Mouse (Mus musculus): ENCODE measurements around the gene Naxd. TPM values are rescaled to one million over a fixed set of nuclear protein-coding genes. Genes with fewer than 3 reads are reported as not detected.
"Not testable (repeated sequence)": the region's sequence is repeated elsewhere in the genome, so short reads cannot be mapped to it uniquely, and the experiment has no call there.

Gene Naxd
- total RNA-seq, 2 experiments from 2014 or later = 55.5 to 58.7 TPM

DNA sequence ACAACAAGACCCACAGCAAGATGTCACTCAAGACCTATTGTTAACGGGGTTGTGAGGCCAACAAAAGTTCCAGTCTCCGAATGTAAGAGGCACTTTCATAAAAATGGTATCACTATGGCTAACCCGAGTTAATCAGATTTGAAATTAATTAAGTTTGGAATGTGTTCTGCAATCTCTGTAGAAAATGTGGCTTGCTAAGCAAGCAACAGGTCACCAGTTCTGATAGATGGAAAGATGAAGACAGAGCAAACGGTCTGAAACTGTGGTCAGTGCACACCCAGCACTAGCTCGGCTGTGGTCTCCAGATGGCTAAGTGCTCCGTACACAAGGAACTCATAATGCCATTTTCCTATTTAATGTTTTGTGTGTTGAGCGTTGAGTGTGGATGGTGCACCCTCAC, 26.6 kb upstream of the Naxd start:
- DNase-seq (ENCODE audit: low spot score in 2 of 2) = no peak

DNA sequence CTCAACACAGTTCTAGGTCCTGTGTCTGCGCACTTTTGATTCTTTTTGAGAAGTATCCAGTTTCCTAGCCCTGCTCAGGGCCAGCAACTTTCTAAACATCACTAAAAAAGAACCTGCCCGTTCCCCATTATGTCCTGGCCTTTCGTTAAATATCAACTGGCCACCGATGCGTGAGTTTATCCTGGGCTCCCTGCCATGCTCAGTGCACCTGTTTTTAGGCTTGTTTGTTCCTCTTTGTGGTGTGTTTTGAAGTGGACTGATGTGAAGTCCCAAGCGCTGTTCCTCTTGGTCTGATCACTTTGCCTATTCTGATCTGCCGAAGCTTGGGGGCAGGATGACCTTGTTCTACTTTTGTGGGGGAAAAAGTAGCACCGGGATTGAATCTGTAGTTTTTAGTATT, 26.0 kb upstream of the Naxd start:
- DNase-seq (ENCODE audit: low spot score in 2 of 2) = no peak

DNA sequence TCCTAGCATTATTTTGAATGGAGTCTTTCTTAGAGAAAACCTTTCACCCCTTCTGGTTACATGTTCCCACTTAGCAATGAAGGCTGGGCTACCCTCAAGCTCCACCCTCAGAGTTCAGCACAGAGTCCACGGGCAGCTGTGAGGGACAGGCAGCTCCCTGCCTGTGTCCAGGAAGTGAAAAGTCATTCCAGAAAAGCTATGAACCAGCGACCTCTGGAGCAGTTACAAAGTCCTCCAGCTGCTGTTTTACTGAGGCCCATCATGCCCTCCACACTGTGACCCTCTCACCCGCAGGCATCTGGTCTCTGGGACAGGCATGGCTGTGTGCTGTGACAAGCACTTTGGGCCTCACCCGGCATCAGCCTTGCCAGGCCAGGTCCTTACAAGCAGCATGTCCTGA, 24.2 kb upstream of the Naxd start:
- no peak for DNase-seq (ENCODE audit: low spot score in 2 of 2)

DNA sequence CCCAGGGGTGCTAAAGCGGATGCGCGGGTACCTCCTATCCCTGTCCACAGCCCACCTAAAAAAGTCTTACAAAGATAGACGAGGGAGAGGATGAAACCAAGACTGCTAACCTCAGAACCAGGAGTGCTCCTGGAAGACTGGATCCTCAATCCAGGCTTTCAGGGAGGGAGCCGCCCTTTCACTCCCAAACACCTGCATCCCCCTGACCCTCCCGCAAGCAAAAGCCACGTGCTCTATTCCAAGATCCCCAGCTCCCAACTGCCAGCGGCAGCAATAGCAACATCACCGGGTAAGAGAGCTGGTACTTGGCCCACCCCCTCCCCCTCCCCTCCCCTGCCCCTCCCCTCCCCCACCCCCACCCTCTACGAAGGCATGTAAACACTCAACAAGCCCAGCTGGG, 21.9 kb upstream of the Naxd start:
- DNase-seq (ENCODE audit: low spot score in 2 of 2) = no peak

DNA sequence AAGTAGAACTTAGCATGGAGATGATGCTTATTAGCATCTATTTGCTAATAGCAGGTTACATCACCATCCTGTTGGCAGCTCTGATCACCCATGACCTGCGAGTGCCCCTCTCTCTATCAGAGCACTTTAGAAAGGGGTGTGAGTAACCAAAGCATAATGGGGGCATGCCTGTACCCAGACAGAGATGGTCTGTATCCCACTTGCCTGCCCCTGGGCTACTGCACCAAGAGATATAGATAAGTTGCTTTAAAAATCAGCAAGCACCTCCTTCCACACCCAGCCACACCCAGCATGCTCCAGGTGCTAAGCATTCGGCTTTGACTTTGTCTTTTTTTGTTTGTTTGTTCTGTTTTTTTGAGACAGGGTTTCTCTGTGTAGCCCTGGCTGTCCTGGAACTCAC, 21.4 kb upstream of the Naxd start:
- DNase-seq (ENCODE audit: low spot score in 2 of 2) = no peak

DNA sequence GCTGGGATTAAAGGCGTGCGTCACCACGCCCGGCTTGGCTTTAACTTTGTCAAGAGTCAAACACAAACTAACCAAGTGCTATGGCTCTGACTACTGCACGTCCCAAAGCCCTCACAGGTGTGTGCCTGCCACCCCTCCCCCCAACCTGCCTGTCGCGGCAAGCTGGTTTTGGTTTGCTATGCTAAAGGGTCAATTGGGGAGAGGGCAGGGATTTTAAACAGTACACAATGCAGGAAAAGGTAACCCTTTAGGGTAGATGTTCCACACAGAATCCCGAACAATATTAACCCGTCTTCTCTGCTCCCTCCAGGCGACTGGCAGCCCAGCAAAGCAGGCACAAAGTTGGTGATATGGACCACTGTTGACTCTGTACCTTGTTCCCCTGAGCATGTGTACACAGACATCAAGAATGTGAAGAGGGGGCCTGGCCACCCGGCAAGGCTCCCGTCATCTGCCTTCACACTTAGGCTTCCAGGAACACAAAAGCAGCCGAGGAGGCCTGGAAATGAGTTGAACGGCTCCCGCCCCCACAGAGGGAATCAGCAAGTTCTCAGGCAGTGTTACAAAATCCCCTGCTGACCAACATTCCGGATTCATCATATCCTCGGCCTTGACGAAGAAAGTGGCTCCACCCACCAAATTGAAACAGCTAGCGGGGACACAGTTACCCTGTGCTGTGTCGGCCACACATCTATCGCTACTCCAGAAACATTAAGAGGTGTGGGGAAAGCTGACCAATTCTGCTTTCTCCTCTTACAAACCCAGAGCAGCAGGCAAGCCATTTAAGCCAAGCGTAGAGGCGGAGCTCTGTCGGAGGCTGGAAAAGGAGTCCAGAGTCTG, 20.7 kb upstream of the Naxd start:
- DNase-seq (ENCODE audit: low spot score in 2 of 2) = no peak

DNA sequence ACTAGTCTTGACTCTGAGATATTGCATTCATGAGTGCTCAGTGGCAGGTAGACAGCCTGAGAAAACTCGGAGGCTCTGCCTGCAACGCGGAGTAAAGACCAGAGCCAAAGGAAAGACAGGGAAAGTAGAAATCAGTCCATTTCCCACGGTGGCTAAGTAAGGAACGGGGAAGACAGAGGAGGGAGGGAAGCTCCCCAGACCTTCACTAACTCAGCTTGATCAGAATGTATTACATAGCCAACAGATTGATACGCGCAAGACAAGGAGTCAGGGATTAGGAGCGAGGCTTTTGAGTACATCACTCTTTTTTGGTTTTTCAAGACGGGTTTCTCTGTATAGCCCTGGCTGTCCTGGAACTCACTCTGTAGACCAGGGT, 20.1 kb upstream of the Naxd start:
- no peak for DNase-seq (ENCODE audit: low spot score in 2 of 2)

DNA sequence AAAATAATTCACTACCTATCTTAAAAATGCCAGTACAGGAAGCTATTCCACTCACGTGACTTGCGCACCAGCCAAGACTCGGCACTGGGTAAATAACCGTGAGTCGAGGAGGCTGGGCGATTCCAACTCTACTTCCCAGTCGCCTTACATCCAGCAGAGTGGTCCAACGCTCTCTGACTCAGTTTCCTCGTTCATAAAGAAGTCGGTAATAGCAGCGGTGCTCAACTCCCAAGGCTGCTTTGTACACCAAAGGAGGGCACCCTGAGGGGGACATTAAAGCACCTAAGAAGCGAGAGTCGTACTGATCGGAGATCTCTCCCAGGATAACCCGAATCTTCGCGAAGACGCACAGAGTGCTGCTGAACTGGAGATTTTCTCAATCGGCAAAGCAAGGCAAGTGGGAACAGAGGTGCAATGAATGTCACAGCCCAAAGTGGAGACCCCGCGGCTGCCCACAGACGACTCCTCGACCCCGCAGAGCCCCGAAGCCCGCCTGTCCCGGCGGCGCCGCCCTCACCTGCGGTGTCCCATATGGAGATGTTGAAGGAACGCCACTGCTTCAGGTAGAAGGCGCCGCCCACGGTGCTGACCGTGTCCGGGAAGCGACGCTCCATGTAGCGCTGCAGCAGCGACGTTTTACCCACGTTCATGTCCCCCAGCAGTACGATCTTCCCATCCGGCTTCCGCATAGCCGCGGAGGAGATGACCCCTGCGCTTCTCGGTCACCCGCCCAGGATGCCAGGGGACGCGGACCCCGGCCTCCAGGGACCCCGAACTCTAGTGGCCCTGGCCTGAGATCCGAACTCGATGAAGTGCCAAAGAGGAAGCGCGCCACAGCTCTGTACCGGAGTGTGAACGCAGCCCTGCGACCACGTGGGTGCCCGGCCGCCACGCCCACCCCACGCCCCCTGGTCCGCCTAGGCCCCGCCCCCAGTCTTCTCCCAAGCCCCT, 19.2 kb upstream of the Naxd start, which contains the start of gene Rab20:
Gene Rab20 (minus strand): TSS at position 900 of the 951 bp plus-strand sequence.
- no peak for DNase-seq (ENCODE audit: low spot score in 2 of 2)

DNA sequence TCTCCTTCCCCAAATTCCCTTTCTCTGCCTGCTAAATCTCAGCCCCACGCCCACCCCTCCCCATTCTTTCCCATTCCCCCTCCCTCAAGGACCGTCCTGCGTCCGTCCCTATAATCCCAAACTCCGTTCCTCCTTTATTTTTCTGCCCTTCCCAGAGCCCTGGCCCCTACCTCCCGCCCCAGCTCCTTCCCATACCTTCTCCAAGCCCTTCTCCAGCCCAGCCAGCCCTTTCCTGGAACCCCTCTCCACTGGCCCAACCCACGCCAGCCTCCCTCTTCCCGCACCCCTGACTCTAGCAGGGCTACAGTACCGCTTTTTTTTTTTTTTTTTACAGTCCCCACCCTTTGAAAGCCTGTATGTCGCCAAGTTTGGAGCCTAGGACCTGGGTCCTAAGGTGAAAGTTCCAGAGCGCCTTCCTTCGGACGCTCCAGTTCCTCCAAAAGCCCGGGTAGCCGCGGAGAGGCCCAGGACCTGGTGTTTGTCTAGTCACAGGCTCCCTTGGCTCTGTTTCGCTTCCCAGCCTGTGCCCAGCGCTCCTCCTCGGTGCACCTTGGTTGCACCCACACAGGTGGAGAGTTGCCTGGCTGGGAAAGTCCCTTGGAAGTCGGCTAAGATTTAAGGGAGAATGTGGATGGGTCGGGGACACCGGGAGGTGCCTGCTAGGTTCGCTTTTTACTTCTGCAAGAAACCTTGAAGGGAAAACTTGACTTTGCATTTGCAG, 18.3 kb upstream of the Naxd start:
- no peak for DNase-seq (ENCODE audit: low spot score in 2 of 2)

DNA sequence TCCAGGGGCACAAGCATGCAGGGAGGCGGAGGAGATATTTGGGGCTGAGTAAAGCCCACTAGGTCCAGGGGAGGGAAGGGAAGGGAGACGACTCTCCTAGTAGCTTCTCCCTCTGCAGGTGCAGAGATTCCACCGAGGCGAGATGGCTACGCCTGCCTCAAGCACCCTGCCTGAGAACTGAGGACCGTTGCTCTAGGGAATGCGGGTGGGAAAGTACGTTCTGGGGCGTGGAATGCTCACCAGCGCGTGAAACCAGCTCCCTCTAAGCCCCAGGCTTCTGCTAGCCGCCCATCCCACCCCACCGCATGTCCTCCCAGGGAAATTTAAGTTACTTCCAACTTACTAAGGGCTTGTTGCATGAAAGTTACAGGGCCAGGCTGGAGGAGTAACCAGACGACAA, 17.7 kb upstream of the Naxd start:
- no peak for DNase-seq (ENCODE audit: low spot score in 2 of 2)

DNA sequence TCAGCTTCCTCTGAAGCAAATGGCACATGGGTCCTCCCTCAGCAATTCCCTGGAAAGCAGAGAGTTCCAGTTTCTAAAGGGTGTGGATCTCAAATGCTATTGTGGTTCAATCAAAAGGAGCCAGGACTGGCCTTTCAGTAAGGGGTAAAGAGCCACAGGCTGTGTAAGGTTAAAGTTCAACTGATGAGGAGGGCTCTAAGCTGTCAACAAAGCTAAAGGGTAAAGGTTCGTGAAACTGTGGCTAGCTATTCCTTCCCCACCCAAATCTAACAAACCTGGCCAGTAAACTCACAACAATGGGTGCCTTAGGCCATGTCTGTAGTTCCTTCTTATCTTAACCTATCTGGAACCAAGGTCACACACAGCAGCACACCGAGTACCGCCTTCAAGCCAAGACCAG, 15.4 kb upstream of the Naxd start:
- no peak for DNase-seq (ENCODE audit: low spot score in 2 of 2)

DNA sequence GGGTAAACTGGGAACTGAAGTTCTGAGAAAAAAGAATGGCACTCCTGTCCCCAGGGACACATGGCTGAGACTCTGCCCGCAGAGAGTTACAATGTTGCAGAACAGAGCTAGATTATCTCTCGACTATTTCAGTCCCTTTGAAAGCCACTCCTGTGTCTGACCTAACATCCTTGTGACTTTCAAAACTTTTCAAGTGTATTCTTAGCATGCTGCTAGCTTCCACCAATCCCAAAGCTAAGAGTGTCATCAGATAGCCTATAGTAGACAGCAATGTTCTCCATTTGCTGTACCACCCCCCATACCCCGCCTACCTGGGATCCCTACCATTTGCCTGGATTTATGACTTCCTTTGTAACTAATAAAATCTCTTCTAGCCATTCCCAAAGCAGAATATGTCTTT, 14.8 kb upstream of the Naxd start:
- no peak for DNase-seq (ENCODE audit: low spot score in 2 of 2)

DNA sequence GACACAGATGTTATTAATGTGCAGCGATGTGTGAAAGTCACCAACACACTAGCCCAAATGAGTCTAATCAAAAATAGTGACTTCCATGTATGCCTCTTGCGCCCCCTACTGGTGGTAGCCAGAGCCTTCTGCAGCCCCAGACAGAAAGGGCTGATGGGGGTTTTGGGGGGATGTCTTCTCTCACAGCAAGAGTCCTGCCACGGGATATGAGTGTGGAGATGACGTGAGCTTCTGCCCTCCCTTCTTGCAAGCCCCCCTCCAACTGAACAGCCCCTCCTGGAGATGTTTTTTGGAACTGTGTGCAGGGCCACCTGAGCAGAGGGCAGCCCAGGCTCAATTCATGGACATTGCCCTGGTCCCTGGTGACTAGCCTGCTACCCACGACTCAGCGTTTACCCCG, 11.2 kb upstream of the Naxd start:
- peak; percentile 67 to 77 for DNase-seq (ENCODE audit: low spot score in 2 of 2)

DNA sequence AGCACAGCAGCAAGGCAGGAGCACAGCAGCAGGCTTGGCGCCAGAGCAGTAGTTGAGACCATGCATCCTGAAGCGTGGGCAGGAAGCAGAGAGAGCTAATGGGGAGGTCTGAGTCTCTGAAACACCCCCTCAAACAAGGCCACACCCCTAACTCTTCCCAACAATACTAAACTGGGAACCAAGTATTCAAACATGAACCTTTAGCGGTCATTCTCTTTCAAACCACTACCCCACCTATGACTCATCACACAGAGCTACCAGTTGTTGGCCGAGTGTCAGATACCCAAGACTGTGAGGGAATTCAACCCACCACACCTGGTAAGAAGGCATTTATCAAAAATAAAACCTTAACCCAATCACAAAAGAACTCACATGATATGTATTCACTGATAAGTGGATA, 10.1 kb upstream of the Naxd start:
- no peak for DNase-seq (ENCODE audit: low spot score in 2 of 2)

DNA sequence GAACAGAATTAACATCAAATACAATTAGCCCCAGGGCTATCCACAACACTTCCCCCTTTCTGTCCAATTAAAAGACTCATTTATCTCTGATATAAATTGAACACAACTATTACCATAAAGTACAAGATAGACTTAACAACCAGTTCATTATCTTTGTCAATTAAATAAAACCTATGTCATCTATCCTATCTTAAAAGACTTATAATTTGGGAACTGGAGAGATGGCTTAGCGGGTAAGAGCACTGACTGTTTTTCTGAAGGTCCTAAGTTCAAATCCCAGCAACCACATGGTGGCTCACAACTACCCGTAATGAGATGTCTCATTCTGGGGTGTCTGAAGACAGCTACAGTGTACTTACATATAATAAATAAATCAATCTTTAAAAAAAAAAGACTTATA, 5.0 kb upstream of the Naxd start:
- DNase-seq (ENCODE audit: low spot score in 2 of 2) = not testable (repeated sequence)

DNA sequence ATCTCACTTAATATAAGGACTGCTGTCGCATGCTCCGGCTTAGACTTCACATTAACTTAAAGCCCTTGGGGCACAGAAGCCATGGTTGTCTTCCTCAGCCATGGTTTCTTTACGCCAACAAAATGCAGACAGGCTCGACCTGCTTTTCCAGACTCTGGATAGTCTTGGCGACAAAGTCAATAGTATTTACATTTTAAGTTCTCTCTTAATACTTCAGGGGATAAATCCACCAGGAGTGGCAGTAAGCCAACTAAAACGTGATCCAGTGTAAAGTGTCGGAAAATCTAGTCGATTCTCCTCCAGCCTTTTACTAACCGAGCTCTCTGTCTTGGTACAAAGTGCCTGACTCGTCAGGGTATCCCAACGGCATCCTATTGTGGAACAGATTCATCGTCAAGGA, 975 bp downstream of the Naxd start:
- DNase-seq (ENCODE audit: low spot score in 2 of 2) = no peak

DNA sequence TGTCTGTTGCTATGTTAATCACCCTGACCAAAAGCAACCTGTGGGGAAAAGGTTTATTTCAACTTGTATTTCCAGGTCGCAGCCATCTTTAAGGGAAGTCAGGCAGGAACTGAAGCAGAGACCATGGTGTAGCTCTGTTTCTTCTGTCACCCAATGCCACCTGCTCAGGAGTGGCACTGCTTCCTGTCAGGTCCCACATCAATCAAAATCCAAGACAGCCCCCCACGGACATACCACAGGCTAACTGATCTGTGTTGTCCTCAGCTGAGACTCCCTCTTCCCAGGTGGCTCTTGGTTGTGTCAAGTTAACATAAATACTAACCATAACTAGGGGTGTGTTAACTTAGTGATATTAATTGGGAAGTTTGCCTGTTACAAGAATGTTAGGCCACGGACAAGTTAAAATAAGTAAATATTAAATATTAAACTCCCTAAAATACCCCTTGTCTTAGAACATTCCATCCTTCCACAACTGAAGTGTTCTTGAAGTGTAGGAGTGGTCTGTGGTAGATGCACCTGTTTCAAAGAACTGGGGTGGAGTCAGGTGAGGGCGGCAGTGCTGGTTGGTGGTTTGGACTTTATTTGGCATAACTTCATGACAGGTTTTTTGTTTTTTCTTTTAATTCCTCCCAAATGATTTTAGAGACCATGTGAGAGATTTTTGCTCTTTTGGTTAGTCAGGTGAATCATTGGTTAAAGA, 1.6 kb downstream of the Naxd start:
- DNase-seq (ENCODE audit: low spot score in 2 of 2) = no peak

DNA sequence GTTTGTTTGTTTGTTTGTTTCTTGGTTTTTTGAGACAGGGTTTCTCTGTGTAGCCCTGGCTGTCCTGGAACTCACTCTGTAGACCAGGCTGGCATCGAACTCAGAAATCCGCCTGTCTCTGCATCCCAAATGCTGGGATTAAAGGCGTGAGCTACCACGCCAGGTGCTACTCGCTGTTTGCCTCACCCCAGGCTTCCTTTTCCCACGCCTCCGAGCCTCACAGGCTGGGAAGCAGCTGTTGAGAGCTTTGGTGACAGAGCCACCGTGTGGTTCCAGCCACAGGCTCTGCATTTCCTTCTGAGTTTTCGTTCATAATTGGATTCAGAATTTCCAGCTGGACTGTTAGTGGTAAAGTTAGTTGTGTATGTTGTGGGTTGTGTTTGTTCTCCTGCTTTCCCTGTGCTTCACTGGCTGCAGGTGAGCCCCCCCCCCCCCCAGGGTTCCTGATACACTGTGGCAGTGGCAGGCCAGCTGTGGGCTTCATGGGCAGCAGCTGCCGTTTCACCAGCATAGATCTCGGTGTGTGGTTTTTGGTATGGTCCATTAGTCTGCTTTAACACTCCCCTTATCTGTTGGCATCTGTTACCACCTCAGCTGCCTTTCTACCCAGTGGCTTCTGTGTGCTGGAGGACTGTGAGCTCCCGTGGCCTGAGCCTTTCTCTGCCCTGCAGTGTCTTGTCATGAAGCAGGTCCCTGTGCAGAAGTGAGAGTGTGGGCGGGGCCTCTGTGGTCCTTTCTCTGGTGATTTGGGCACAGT, 6.3 kb downstream of the Naxd start:
- no peak for DNase-seq (ENCODE audit: low spot score in 2 of 2)

DNA sequence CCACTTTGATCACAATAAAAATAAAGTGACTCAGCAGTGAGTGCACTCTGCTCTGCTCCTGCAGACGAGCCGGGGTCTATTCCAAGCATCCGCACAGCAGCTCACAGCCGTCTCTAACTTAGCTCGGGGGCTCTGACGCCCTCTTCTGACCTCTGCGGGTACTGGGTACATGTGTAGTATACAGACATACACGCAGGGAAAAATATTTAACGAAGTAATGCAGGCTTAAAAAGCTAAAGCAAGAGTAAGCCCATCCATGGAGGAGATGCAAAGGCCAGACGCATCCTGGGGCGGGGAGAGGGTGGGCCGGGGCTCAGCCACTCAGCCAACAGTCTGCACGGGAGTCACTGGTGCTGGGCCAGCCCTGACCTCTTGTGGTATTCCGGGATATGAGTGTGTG, 8.8 kb downstream of the Naxd start:
- no peak for DNase-seq (ENCODE audit: low spot score in 2 of 2)

DNA sequence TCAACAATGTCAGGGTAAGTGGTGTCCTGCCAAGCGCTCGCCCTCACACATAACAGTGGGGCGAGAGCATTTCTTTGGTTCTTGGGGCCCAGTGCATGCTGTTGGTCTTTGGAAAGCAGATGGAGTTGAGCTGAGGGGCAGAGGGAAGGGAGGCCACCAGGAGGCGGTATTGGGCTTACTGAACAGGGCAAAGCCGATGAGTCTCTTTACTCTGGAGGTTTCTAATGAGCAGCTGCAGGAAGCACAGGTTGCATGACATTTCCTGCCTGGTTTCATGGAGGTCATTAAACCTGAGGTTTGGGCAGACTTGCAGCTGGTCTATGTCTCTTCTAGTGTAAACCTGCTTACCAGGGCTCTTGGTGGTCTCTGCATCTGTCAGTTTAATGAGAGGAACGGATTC, 9.5 kb downstream of the Naxd start:
- DNase-seq (ENCODE audit: low spot score in 2 of 2) = peak in 1 of 2 experiments; percentile 42

All from layer of hippocampus, postnatal 14 days (tissue).